Mouse (Mus musculus) bone marrow macrophage, adult 2 months (primary cell): ENCODE measurements around the gene Kcnma1.

Source experiments
- CTCF ChIP-seq: IDR thresholded peaks from 2 replicates; pipeline ENCODE4 v1.5.1; 2012; ENCODE audit warnings: low read depth, mild to moderate bottlenecking, low read length, moderate library complexity
- POLR2A ChIP-seq: IDR thresholded peaks from 2 replicates; pipeline ENCODE4 v1.6.1; 2012; ENCODE audit warnings: mild to moderate bottlenecking, low read depth, low read length, borderline replicate concordance

DNA sequence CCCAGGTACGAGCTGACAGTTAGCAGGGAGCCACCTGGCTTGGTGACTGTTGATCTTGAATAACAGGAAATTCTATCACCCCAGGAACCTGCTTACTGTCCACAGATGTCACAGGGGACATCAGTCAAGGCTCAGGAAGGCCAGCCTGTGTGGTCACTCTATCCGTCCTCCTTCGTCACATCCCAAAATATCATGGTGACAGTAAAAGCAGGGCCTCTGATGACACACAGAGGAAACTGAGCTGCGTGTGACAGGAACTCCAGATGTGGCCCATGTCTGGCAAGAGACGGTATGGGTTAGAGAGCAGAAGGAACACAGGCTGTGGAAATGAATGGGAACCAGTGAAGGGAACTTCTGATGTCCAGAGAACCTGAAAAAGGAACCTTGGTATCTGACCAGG is 174.7 kb downstream of the Kcnma1 start:
- no peak for TF ChIP-seq POLR2A
- TF ChIP-seq CTCF, result no peak
